In genomic region chr7:79362208-79362607, GRCm38 (mm10) we compare ENCODE assay signal across 11 mouse cellular contexts. TPM values are rescaled to one million over a fixed set of nuclear protein-coding genes. Genes with fewer than 3 reads are reported as not detected.
A peak's percentile ranks its signal among the peaks of the same experiment; 100 is the strongest.
DNase-seq lines count a peak whose midpoint lies in the region; ATAC-seq lines count a peak whose summit lies in the region.
"Had no signal": no experiment of that assay in that cellular context is flagged by ENCODE, and none has a peak within 500 bp of the region (broad histone marks: within the 10 kb centered on the region; RNA-seq: fewer than 3 reads in every experiment).

No protein-coding gene starts in this region.

- intact Hi-C loops in heart, postnatal 10 days (cut with DNase I) = no loop called here

- peak; percentile 75 for ATAC-seq in midbrain, embryonic 12.5 days (ENCODE audit: low FRiP score, low read depth)

- H3K4me2 ChIP-seq in midbrain, embryonic 12.5 days (replicated peaks) = no peak overlapping the region

- no peaks in the 10 kb centered on the region for H3K9me3 ChIP-seq in heart, embryonic 10.5 days
- no peaks in the 10 kb centered on the region for H3K9me3 ChIP-seq in midbrain, embryonic 12.5 days

- no peak overlapping the region for H3K4me3 ChIP-seq in heart, embryonic 10.5 days
- H3K4me3 ChIP-seq in midbrain, embryonic 12.5 days = no peak overlapping the region

- peaks cover 14% of the 10 kb centered on the region; the same call in 1 of the 2 replicates for H3K27me3 ChIP-seq in heart, embryonic 10.5 days (ENCODE audit: insufficient read depth, poor library complexity, severe bottlenecking)
- no peaks in the 10 kb centered on the region for H3K27me3 ChIP-seq in midbrain, embryonic 12.5 days

- H3K36me3 ChIP-seq in heart, embryonic 10.5 days = no peaks in the 10 kb centered on the region
- H3K36me3 ChIP-seq in midbrain, embryonic 12.5 days = peaks cover 55% of the 10 kb centered on the region

- H3K4me1 ChIP-seq in heart, embryonic 10.5 days = peaks cover 65% of the 10 kb centered on the region
- H3K4me1 ChIP-seq in midbrain, embryonic 12.5 days = peaks cover 10% of the 10 kb centered on the region

- H3K27ac ChIP-seq in heart, embryonic 10.5 days = 0 out of 2 replicates have a peak overlapping the region, but pooled peaks have one; percentile 16
- 0 out of 2 replicates have a peak overlapping the region, but pooled peaks have one; percentile 11 for H3K27ac ChIP-seq in midbrain, embryonic 12.5 days (replicated peaks)

- WGBS in heart, embryonic 10.5 days = 78% methylated on average over 8 of the region's 8 CpGs
- WGBS in midbrain, embryonic 12.5 days = 68% methylated on average over 8 of the region's 8 CpGs

- DNase-seq in heart, embryonic 10.5 days (ENCODE audit: low spot score) = no peak
- DNase-seq in heart, postnatal 10 days = no peak
- DNase-seq in brain, adult 2 months (ENCODE audit: low read depth, low spot score) = peak; percentile 78
- DNase-seq in frontal cortex, postnatal 10 days (ENCODE audit: low spot score in 2 of 2) = peak; percentile 66 to 81
- DNase-seq in heart, adult 8-10 months (ENCODE audit: low spot score) = no peak
- DNase-seq in natural killer cell, adult 2 months (ENCODE audit: low spot score in 2 of 2) = no peak
- no peak for DNase-seq in lung, postnatal 10 days
- DNase-seq: heart, adult 11 months; lung, postnatal 4 days had no signal

- H3K9ac ChIP-seq in midbrain, embryonic 12.5 days (replicated peaks) = no peak overlapping the region

RNA-seq across cellular contexts. Expression of gene Rlbp1, which starts 24.6 kb away (rescaled TPM):
- polyA plus RNA-seq in heart, embryonic 10.5 days (2016; fragmentation: Nextera tagmentation; extraction: Ambion mirVana) = 0.10 and 0.31 TPM in 2 replicates
- not detected for total RNA-seq in heart, postnatal 10 days (2021)
- polyA plus RNA-seq in midbrain, embryonic 12.5 days (2016; fragmentation: Nextera tagmentation; extraction: Ambion mirVana) = 0.98 and 2.2 TPM in 2 replicates
- not detected for total RNA-seq in heart, adult 8-10 months (2022)
- total RNA-seq: common myeloid progenitor, adult 5-6 weeks had no signal

RNA-seq across cellular contexts. Expression of gene Fanci, which starts 29.5 kb away (rescaled TPM):
- polyA plus RNA-seq in heart, embryonic 10.5 days (2016; fragmentation: Nextera tagmentation; extraction: Ambion mirVana) = 15.8 and 16.1 TPM in 2 replicates
- total RNA-seq in heart, postnatal 10 days (2021) = 1 to 10 TPM; 2.3 to 2.4 TPM
- 13.9 and 14.3 TPM in 2 replicates for polyA plus RNA-seq in midbrain, embryonic 12.5 days (2016; fragmentation: Nextera tagmentation; extraction: Ambion mirVana)
- under 1 TPM; 0.09 to 0.34 (median 0.25) TPM for total RNA-seq in heart, adult 8-10 months (2022)

Comparison
In these comparisons a context has a peak if more than half of its experiments do, and no peak if none do; other contexts are left out.
1. DNase-seq: peak in brain, adult 2 months (single experiment) and frontal cortex, postnatal 10 days (2 of 2); none in heart, embryonic 10.5 days (single experiment), heart, postnatal 10 days (0 of 2), heart, adult 8-10 months (single experiment), natural killer cell, adult 2 months (0 of 2) and lung, postnatal 10 days (single experiment).